Mouse (Mus musculus) retina, adult 2 months (tissue): Measurements from ENCODE around the gene Atmin.

ENCODE experiments used
- DNase-seq: peaks from one replicate; pipeline ENCODE4 v3.0.0-alpha.2; 2012; ENCODE audit warnings: low read depth, low spot score

The Atmin gene

GRCm38 (mm10) chr8:116943161-116943554 lies at the start of gene Atmin:
TSS of gene Atmin (plus strand) at chr8:116943393.
- DNase-seq = peak; percentile 76

- DNase-seq = no peak
These were observed 49.3 kb upstream of the Atmin start for GRCm38 (mm10) chr8:116893938-116894337.

GRCm38 (mm10) chr8:116895521-116895920 lies 47.7 kb upstream of the Atmin start:
- DNase-seq = no peak

- DNase-seq = no peak
These were observed 38.5 kb upstream of the Atmin start for GRCm38 (mm10) chr8:116904736-116905135.

GRCm38 (mm10) chr8:116905252-116905651 lies 37.9 kb upstream of the Atmin start:
- DNase-seq = no peak

- no peak for DNase-seq
These were observed 37.4 kb upstream of the Atmin start for GRCm38 (mm10) chr8:116905836-116906235.

GRCm38 (mm10) chr8:116921005-116921336 lies 22.2 kb upstream of the Atmin start:
- DNase-seq = no peak

- peak; percentile 95 for DNase-seq
These were observed 21.7 kb upstream of the Atmin start, which contains the start of the genes Cmc2 and Cenpn for GRCm38 (mm10) chr8:116921337-116922059. TSS of gene Cmc2 (minus strand) at chr8:116921455. TSS of gene Cenpn (plus strand) at chr8:116921730.

- DNase-seq = no peak
These were observed 21.0 kb upstream of the Atmin start for GRCm38 (mm10) chr8:116922060-116922757.

GRCm38 (mm10) chr8:116923526-116923925 lies 19.7 kb upstream of the Atmin start:
- no peak for DNase-seq

- DNase-seq = no peak
These were observed 15.3 kb upstream of the Atmin start for GRCm38 (mm10) chr8:116927880-116928279.

GRCm38 (mm10) chr8:116928588-116928987 lies 14.6 kb upstream of the Atmin start:
- no peak for DNase-seq

GRCm38 (mm10) chr8:116934976-116935375 lies 8.2 kb upstream of the Atmin start:
- DNase-seq = no peak

GRCm38 (mm10) chr8:116935506-116935905 lies 7.7 kb upstream of the Atmin start:
- no peak for DNase-seq

GRCm38 (mm10) chr8:116942284-116943058 lies 722 bp upstream of the Atmin start:
- DNase-seq = no peak

- DNase-seq = no peak
These were observed 577 bp downstream of the Atmin start for GRCm38 (mm10) chr8:116943555-116944384.

GRCm38 (mm10) chr8:116944385-116944696 lies 1.1 kb downstream of the Atmin start:
- DNase-seq = no peak

GRCm38 (mm10) chr8:116945169-116945910 lies 2.1 kb downstream of the Atmin start:
- no peak for DNase-seq

GRCm38 (mm10) chr8:116946268-116946838 lies 3.2 kb downstream of the Atmin start:
- no peak for DNase-seq

GRCm38 (mm10) chr8:116946851-116947250 lies 3.7 kb downstream of the Atmin start:
- no peak for DNase-seq

- no peak for DNase-seq
These were observed 4.4 kb downstream of the Atmin start for GRCm38 (mm10) chr8:116947589-116947988.
